Mouse (Mus musculus) splenic B cell, adult 2 months (primary cell): ENCODE data around the gene Stk11.

Experiments
- DNase-seq: peaks from one replicate; pipeline ENCODE4 v3.0.0-alpha.2; 2011; ENCODE audit warnings: low read depth, low spot score
- H3K27me3 ChIP-seq: 2 replicates; pipeline ENCODE4 v1.6.1; 2012; ENCODE audit warnings: mild to moderate bottlenecking, low read length, moderate library complexity, mixed read lengths; ENCODE audit not compliant: control insufficient read depth, poor library complexity, insufficient read depth, severe bottlenecking
- H3K36me3 ChIP-seq: 2 replicates; pipeline ENCODE4 v1.6.1; 2012; ENCODE audit warnings: mild to moderate bottlenecking, low read length, moderate library complexity, mixed read lengths; ENCODE audit not compliant: control insufficient read depth, poor library complexity, insufficient read depth, severe bottlenecking

Stk11 gene

GRCm38 (mm10) chr10:80131316-80131951, 15.8 kb downstream of the Stk11 start:
- Histone ChIP-seq H3K27me3 (no peaks in the 10 kb centered on the region), H3K36me3 (peaks cover 12% of the 10 kb centered on the region)
- DNase-seq, result no peak

GRCm38 (mm10) chr10:80131952-80132350, 16.3 kb downstream of the Stk11 start:
- Histone ChIP-seq H3K27me3 (no peaks in the 10 kb centered on the region), H3K36me3 (peaks cover 10% of the 10 kb centered on the region)
- no peak for DNase-seq

- DNase-seq, result peak; percentile 45
- Histone ChIP-seq H3K36me3 (peaks cover 4% of the 10 kb centered on the region), H3K27me3 (no peaks in the 10 kb centered on the region)
These were observed 17.7 kb downstream of the Stk11 start for GRCm38 (mm10) chr10:80133226-80133849.

DNA sequence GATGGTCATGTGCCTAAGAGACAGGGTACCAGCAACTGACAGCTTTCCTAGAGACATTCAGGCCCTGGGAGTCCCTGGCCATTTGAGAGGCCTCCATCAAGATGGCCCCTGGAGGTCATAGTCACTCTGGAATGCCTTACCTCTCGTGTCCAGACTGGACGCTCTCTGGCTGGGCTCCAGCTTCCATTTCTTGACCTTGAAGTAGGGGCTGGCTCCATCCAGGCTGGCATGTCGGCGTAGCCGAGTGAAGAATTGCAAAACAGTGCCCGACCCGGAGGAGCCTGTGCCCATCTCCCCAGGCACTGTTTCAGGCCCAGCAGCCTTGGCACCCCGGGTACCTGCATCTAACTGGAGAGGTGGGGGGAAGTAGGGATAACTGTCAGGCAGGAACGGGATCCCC, 18.8 kb downstream of the Stk11 start:
- DNase-seq, result no peak
- Histone ChIP-seq H3K36me3 (peaks cover 4% of the 10 kb centered on the region), H3K27me3 (no peaks in the 10 kb centered on the region)

DNA sequence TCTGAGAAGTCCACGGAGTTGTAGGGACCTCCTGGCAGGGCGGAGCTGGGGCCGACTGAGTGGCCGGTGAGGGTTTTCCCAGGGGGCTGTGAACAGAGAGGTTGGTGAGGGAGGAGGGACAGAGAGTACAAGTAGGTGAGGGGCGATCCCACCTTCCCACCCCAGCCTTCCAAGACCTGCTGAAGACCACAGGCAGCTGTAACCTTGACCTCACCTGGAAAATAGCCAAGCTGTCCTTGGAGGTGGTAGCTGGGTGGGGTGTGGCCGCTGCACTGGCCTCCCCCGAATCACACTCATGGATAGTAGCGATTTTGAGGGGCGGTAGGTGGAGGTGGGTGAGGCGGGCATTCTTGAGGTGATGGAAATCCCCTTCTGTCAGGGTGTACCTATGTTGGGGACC, 19.6 kb downstream of the Stk11 start:
- H3K36me3 ChIP-seq, result peaks cover 1% of the 10 kb centered on the region; the same call in 1 of the 2 replicates
- H3K27me3 ChIP-seq, result no peaks in the 10 kb centered on the region

GRCm38 (mm10) chr10:80135641-80136040, 20.0 kb downstream of the Stk11 start:
- Histone ChIP-seq H3K36me3 (peaks cover 1% of the 10 kb centered on the region; the same call in 1 of the 2 replicates), H3K27me3 (no peaks in the 10 kb centered on the region)
- no peak for DNase-seq

More for the DNA sequence above, 19.6 kb downstream of the Stk11 start:
- DNase-seq, result no peak

DNA sequence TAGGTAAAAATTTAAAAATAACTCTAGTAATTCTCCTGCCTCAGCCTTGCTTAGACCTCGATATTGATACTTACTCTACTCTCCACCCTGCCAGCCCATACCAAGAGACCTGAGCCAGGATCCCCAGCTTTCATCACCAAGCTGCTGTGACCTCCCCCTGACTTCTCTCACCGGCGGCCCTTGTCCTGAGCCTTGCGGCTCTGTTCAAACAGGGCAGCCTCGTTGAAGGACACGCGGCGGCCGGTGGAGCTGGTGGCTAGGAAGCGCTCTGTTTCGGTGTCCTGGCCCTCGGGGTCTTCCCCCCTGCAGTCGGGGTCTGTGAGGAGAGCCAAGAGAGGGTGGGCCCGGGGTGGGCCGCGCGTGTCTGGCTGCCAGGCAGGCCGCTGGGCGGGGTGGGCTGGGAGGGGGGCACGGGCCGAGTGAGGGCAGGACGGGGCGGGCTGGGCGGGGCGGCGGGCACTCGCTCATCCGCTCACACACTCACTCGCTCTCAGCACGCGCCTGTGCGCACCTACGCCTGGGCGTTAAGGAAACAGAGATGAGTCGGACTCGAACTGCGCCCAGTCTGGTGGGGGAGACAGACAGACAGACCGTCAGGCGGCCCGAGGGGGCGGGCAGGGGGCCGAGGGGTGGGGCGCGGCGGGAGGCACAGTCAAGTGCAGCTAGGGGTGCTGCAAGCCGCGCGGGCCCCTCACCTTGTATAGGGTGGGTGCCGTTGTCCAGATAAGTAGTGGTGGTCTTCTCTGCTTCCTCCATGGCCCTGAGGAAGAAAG, 20.8 kb downstream of the Stk11 start:
- Histone ChIP-seq H3K27me3 (no peaks in the 10 kb centered on the region), H3K36me3 (peaks cover 1% of the 10 kb centered on the region; the same call in 1 of the 2 replicates)
- no peak for DNase-seq

GRCm38 (mm10) chr10:80136952-80137625, 21.5 kb downstream of the Stk11 start:
- Histone ChIP-seq H3K36me3 (peaks cover 1% of the 10 kb centered on the region; the same call in 1 of the 2 replicates), H3K27me3 (no peaks in the 10 kb centered on the region)
- peak; percentile 38 for DNase-seq

DNA sequence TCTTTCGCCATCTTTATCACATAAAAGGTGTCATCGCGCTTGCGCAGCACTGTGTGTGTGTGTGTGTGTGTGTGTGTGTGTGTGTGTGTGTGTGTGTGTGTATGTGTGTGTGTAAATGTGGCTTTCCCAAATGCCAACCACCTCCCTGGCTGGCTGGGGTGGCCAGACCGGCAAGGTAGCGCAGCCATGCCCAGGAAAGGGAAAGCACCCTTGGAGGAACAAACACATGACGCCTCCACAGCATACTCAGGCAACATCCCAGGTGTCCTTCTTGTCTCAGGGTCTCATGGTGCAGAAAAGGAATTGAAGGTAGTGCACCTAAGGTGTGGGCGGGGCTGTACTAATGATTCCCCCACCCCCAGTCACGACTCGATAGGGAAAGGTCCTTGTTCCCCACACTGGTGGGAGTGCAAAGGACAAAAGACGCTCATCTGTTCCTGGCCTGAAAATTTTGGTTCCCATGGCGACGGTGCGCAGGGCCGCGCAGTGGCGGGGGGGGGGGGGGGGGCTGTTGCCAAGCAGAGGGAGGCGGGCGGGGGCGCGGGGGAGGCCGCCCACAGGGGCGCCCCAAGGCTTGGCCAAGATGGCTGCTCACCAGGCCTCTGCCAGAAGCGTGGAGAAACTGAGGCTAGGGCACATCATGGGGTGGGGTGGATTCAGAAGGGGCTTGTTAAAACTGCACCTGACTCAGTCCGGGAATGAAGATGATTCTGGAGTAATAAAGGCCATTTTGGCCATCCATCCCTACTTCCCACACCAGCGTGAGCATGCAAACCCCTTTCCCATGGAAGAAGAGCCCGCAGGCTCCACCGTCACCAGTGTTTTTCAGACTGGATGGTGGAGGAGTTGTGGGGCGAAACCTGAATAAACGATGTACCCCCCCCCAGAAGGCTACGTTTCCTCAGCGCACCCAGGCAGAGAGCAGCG, 22.3 kb downstream of the Stk11 start:
- H3K27me3 ChIP-seq, result no peaks in the 10 kb centered on the region
- DNase-seq, result peak; percentile 52
- H3K36me3 ChIP-seq, result no peaks in the 10 kb centered on the region

DNA sequence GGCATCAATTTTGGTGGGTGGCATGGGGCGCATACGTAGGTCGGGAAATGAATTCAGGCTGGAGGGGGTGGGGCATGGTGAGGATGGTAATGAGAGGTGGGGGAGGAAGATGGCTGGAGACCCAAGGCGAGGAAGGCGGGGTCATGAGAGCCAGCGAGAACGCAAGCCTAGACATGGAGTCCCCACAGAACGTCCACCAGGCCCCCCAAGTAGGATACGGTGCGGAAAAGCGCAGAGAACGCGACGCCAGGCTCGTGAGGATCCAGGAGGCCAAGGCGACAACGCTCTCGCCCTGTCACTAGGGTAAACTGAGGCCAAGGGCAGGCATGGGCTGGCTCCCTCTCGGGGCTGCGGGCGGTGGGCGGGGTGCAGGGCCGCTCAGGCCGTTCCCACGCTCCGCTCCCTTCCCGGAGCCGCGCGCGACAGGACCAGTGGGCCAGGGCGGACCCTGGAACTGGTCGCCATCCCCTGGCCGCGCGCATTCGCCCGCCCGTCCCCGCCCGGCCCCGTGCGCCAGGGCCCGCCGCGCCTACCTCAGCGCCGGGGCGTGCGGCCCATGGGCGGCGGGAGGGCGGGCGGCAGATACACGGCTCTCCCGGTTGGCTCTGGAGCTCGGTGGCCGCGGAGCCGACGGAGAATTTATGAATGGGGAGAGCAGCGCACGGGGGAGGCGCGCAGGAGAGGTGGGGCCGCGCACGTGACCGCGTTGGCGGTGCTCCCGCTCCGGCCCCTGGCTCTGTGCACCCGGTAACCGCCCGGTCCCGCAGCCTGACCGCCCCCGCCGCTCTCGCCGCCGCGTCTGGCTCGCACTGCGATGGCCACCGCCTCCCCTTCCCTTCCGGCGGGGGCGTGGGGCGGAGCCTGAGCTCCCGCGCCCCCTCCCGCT, 23.2 kb downstream of the Stk11 start, which contains the start of gene Atp5d:
Gene Atp5d, plus strand, starts transcription at position 80 of the 886 bp plus-strand sequence.
- Histone ChIP-seq H3K27me3 (no peaks in the 10 kb centered on the region), H3K36me3 (no peaks in the 10 kb centered on the region; the same call in 1 of the 2 replicates)
- peak; percentile 70 for DNase-seq

- Histone ChIP-seq H3K36me3 (no peaks in the 10 kb centered on the region; the same call in 1 of the 2 replicates), H3K27me3 (no peaks in the 10 kb centered on the region)
- DNase-seq, result no peak
These were observed 23.8 kb downstream of the Stk11 start for GRCm38 (mm10) chr10:80139439-80139775.

- peaks cover under 1% of the 10 kb centered on the region; the same call in 1 of the 2 replicates for H3K36me3 ChIP-seq
- DNase-seq, result no peak
- no peaks in the 10 kb centered on the region for H3K27me3 ChIP-seq
These were observed 24.5 kb downstream of the Stk11 start for GRCm38 (mm10) chr10:80139975-80140665.

- Histone ChIP-seq H3K36me3 (peaks cover 3% of the 10 kb centered on the region), H3K27me3 (no peaks in the 10 kb centered on the region)
- DNase-seq, result no peak
These were observed 25.0 kb downstream of the Stk11 start, which contains the start of gene Cbarp for GRCm38 (mm10) chr10:80140666-80141035. TSS of gene Cbarp (minus strand) at chr10:80140835.
